Mouse (Mus musculus): Measurements from ENCODE around the gene Hes5. TPM values are rescaled to one million over a fixed set of nuclear protein-coding genes. Genes with fewer than 3 reads are reported as not detected.

Hes5 gene
- total RNA-seq, 2 experiments from 2014 or later: not detected

- intact Hi-C loops (cut with DNase I): no loop called here
- DNase-seq: no peak
These were observed 18.9 kb upstream of the Hes5 start for GRCm38 (mm10) chr4:154941831-154942230.

- intact Hi-C loops (cut with DNase I): no loop called here
These were observed 17.9 kb upstream of the Hes5 start for GRCm38 (mm10) chr4:154942632-154943322.

GRCm38 (mm10) chr4:154943323-154944039 is 17.2 kb upstream of the Hes5 start:
- DNase-seq: no peak
- intact Hi-C loops (cut with DNase I): loop anchor here (1.0 to 2.0 kb wide), 5 partner anchors 17 to 121 kb away; partner anchors contain the start of gene Hes5

More at GRCm38 (mm10) chr4:154942632-154943322, 17.9 kb upstream of the Hes5 start:
- DNase-seq: no peak

- DNase-seq: peak; percentile 85 to 86
- intact Hi-C loops (cut with DNase I): loop anchor here (1.0 to 2.0 kb wide), 5 partner anchors 17 to 120 kb away; partner anchors contain the start of gene Hes5
These were observed 16.6 kb upstream of the Hes5 start for GRCm38 (mm10) chr4:154944121-154944590.

- intact Hi-C loops (cut with DNase I): no loop called here
- DNase-seq: peak; percentile 83
These were observed 14.4 kb upstream of the Hes5 start for GRCm38 (mm10) chr4:154946319-154946718.

GRCm38 (mm10) chr4:154948066-154948939 is 12.4 kb upstream of the Hes5 start:
- peak in 1 of 2 experiments; percentile 31 for DNase-seq

GRCm38 (mm10) chr4:154948940-154949588 is 11.7 kb upstream of the Hes5 start:
- intact Hi-C loops (cut with DNase I): no loop called here
- DNase-seq: no peak

More at GRCm38 (mm10) chr4:154948066-154948939, 12.4 kb upstream of the Hes5 start:
- intact Hi-C loops (cut with DNase I): no loop called here

GRCm38 (mm10) chr4:154949589-154949982 is 11.1 kb upstream of the Hes5 start:
- DNase-seq: no peak
- intact Hi-C loops (cut with DNase I): no loop called here

- no peak for DNase-seq
- intact Hi-C loops (cut with DNase I): no loop called here
These were observed 8.1 kb upstream of the Hes5 start for GRCm38 (mm10) chr4:154952461-154953241.

GRCm38 (mm10) chr4:154956604-154957003 is 4.1 kb upstream of the Hes5 start:
- DNase-seq: no peak
- intact Hi-C loops (cut with DNase I): no loop called here

- no peak for DNase-seq
- intact Hi-C loops (cut with DNase I): no loop called here
These were observed 3.3 kb upstream of the Hes5 start for GRCm38 (mm10) chr4:154957289-154957993.

GRCm38 (mm10) chr4:154958171-154958570 is 2.6 kb upstream of the Hes5 start:
- no peak for DNase-seq
- intact Hi-C loops (cut with DNase I): no loop called here

GRCm38 (mm10) chr4:154958621-154959020 is 2.1 kb upstream of the Hes5 start:
- intact Hi-C loops (cut with DNase I): no loop called here
- DNase-seq: no peak

GRCm38 (mm10) chr4:154960021-154960689 is 568 bp upstream of the Hes5 start:
- DNase-seq: no peak
- intact Hi-C loops (cut with DNase I): loop anchor here (2.0 to 10.0 kb wide), 2 partner anchors 15 to 285 kb away; partner anchors contain the start of gene Faap20

GRCm38 (mm10) chr4:154961226-154961738 is 559 bp downstream of the Hes5 start:
- peak; percentile 50 to 62 for DNase-seq
- intact Hi-C loops (cut with DNase I): loop anchor here (2.0 to 10.0 kb wide), 2 partner anchors 16 to 284 kb away; partner anchors contain the start of gene Faap20

- intact Hi-C loops (cut with DNase I): loop anchor here (2.0 to 10.0 kb wide), 2 partner anchors 17 to 283 kb away; partner anchors contain the start of gene Faap20
- DNase-seq: no peak
These were observed 1.2 kb downstream of the Hes5 start for GRCm38 (mm10) chr4:154961911-154962310.

- intact Hi-C loops (cut with DNase I): loop anchor here (10.0 kb wide), 1 partner anchor 282 kb away; the partner anchor contains the start of gene Faap20
- DNase-seq: no peak
These were observed 2.0 kb downstream of the Hes5 start for GRCm38 (mm10) chr4:154962683-154963082.
